Mouse (Mus musculus): Measurements from ENCODE around the gene Med25. TPM values are rescaled to one million over a fixed set of nuclear protein-coding genes. Genes with fewer than 3 reads are reported as not detected.

The Med25 gene
- polyA plus RNA-seq, 1 experiment = 21.8 TPM

DNA sequence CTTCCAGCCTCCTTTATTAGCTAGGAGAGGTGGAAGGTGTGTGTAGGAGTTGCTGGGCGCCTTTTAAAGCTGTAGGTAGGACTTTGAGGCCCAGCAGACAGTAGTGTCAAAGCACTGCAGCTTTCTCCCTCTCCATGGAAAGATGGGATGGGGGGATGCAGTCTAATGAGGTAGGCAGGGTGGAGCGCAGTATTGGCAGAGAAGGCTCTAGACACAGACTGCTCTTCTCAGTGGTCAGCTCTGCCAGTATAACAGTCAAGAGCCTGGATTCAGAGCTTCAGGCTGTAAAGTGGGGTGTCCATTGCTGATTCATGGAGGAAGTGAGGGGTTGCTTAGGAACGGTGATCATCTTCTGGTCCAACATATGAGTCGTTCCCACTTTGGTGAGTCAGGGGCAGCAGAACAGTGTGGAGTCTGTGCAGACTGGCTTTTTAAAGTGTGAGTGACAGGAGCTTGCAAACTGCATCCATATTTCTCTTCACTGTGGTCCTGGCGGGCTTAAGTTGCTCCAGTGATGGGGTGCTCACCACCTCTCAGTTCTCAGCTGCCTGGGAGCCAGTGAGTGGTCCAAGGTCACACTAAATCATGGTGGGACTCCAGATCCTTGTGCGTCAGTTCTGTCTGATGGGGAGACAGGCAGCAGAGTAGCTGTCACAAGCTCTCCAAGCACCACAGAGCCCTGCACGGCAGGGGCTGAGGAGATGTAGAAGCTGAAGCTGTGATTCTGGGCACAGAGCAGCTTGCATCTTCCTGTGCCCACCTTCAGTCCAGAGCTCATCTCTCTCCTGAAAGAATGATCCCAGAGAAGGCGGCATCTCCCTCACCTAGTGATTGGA, 41.5 kb downstream of the Med25 start:
- Histone ChIP-seq H3K27ac (replicated peaks; ENCODE audit: low read depth, low read length) (peak overlapping the region; percentile 74), H3K4me3 (ENCODE audit: insufficient read depth, low read depth, low read length) (peak overlapping the region; percentile 73), H3K4me1 (ENCODE audit: control insufficient read depth, insufficient read depth, insufficient read length, low read length) (peaks cover 8% of the 10 kb centered on the region)

GRCm38 (mm10) chr7:44850146-44850545, 42.4 kb downstream of the Med25 start:
- H3K4me3 ChIP-seq (ENCODE audit: insufficient read depth, low read depth, low read length) = peak overlapping the region; percentile 73
- H3K27ac ChIP-seq (replicated peaks; ENCODE audit: low read depth, low read length) = peak overlapping the region; percentile 95
- peaks cover 5% of the 10 kb centered on the region for H3K4me1 ChIP-seq (ENCODE audit: control insufficient read depth, insufficient read depth, insufficient read length, low read length)

GRCm38 (mm10) chr7:44849416-44850111, 42.9 kb downstream of the Med25 start:
- Histone ChIP-seq H3K27ac (replicated peaks; ENCODE audit: low read depth, low read length) (peak overlapping the region; percentile 96), H3K4me1 (ENCODE audit: control insufficient read depth, insufficient read depth, insufficient read length, low read length) (peaks cover 5% of the 10 kb centered on the region), H3K4me3 (ENCODE audit: insufficient read depth, low read depth, low read length) (peak overlapping the region; percentile 73)

- Histone ChIP-seq H3K27ac (replicated peaks; ENCODE audit: low read depth, low read length) (peak within 1 kb of the TSS; percentile 96), H3K4me3 (ENCODE audit: insufficient read depth, low read depth, low read length) (peak within 1 kb of the TSS; percentile 75), H3K4me1 (ENCODE audit: control insufficient read depth, insufficient read depth, insufficient read length, low read length) (peaks cover 5% of the 10 kb centered on the region)
These were observed 43.7 kb downstream of the Med25 start, which contains the start of the genes Akt1s1 and Tbc1d17 for GRCm38 (mm10) chr7:44848561-44849415. Gene Akt1s1, plus strand, starts transcription at chr7:44848991. Gene Tbc1d17, minus strand, starts transcription at chr7:44849079.

DNA sequence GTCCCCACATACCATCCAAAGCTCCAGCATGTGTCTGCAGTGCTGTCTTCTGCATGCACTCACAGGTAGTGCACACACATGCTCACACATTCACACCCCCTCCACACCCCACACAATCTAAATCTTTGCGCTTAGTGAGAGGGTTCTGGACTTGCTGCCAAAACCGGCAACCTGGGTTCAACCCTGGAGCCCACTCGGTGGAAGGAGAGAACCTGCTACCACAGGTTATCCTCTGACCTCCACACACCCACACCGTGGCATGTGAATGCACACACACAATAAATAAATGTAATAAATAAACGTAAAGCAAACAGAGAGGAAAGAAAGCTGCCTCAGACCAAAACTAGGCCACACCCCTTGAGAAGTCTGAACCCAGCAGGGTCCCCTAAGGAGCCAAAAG, 44.7 kb downstream of the Med25 start:
- no peak overlapping the region for H3K27ac ChIP-seq (replicated peaks; ENCODE audit: low read depth, low read length)
- peaks cover 3% of the 10 kb centered on the region; the same call in 1 of the 2 replicates for H3K4me1 ChIP-seq (ENCODE audit: control insufficient read depth, insufficient read depth, insufficient read length, low read length)
- peak overlapping the region; percentile 75 for H3K4me3 ChIP-seq (ENCODE audit: insufficient read depth, low read depth, low read length)

- H3K4me1 ChIP-seq (ENCODE audit: control insufficient read depth, insufficient read depth, insufficient read length, low read length) = peaks cover 3% of the 10 kb centered on the region; the same call in 1 of the 2 replicates
These were observed 45.7 kb downstream of the Med25 start for GRCm38 (mm10) chr7:44846804-44847203.

DNA sequence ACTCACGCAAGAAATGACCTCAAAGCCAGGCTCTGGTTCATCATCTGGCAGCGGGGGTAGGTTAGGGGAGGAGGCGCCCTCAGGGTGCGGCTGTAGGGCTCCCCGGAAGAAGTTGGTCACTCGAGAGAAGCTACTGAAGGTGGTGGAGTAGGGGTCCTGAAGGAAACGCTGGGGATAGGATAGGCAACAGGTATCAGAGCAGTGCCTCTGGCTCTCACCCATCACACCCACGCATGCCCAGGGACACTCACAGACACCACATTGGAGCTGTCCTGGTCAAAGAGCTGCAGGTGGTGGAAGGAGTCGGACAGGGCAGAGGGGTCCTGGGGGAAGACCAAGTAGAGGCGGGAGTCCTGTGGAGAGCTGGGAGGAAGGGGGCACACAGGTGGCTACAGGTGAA, 47.5 kb downstream of the Med25 start:
- Histone ChIP-seq H3K4me1 (ENCODE audit: control insufficient read depth, insufficient read depth, insufficient read length, low read length) (peaks cover 5% of the 10 kb centered on the region), H3K27ac (replicated peaks; ENCODE audit: low read depth, low read length) (no peak overlapping the region), H3K4me3 (ENCODE audit: insufficient read depth, low read depth, low read length) (no peak overlapping the region)

More at GRCm38 (mm10) chr7:44846804-44847203, 45.7 kb downstream of the Med25 start:
- H3K4me3 ChIP-seq (ENCODE audit: insufficient read depth, low read depth, low read length) = no peak overlapping the region
- H3K27ac ChIP-seq (replicated peaks; ENCODE audit: low read depth, low read length) = no peak overlapping the region

DNA sequence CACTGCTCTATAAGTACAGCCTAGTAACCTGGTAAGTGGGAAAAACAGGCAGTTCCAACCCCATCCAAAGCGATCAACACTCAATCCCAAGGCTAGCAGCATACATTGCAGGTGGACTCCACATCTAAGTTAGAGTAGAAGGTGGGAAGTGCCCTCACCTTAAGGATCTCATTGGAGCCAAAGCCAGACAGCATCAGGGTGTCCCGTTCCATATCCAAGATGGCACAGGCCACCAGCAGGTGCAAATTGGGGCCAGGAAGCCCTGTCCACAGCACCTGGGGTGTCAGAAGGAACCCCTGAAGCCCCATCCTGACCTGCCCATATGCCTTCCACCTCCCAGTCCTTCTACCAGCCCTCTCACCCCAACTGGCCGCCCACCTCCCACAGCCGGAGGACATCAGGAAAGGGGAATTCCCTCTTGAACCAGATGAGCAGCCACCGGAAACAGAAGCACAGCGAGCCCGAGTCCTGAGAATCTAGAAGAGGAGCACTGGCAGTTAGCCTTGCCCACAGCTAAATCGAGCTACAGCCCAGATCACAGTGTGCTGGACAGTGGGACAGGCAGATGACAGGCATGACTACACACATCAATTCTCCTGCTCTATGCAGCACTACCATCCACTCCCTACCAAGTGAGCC, 50.6 kb downstream of the Med25 start:
- Histone ChIP-seq H3K27ac (replicated peaks; ENCODE audit: low read depth, low read length) (no peak overlapping the region), H3K4me1 (ENCODE audit: control insufficient read depth, insufficient read depth, insufficient read length, low read length) (peaks cover 5% of the 10 kb centered on the region), H3K4me3 (ENCODE audit: insufficient read depth, low read depth, low read length) (no peak overlapping the region)

DNA sequence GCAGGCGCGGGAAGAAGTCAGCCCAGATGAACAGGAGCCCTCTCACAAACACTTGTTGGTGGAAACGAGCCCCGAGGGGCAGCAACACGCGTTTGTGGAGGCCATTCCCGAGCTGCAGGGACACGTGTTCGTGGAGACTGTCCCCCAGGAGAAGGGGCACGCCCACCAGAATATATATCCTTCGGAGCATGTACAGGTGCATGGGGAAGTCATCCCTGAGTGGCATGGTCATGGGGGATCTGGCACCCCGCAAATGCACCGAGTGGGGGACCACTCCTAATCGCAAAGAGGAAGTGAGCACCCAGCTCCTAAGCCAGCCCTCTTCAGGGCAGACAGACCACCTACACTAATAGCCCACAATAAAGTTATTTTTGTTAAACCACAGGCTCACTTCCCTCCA, 52.1 kb downstream of the Med25 start:
- Histone ChIP-seq H3K4me3 (ENCODE audit: insufficient read depth, low read depth, low read length) (no peak overlapping the region), H3K27ac (replicated peaks; ENCODE audit: low read depth, low read length) (no peak overlapping the region), H3K4me1 (ENCODE audit: control insufficient read depth, insufficient read depth, insufficient read length, low read length) (peaks cover 14% of the 10 kb centered on the region)

DNA sequence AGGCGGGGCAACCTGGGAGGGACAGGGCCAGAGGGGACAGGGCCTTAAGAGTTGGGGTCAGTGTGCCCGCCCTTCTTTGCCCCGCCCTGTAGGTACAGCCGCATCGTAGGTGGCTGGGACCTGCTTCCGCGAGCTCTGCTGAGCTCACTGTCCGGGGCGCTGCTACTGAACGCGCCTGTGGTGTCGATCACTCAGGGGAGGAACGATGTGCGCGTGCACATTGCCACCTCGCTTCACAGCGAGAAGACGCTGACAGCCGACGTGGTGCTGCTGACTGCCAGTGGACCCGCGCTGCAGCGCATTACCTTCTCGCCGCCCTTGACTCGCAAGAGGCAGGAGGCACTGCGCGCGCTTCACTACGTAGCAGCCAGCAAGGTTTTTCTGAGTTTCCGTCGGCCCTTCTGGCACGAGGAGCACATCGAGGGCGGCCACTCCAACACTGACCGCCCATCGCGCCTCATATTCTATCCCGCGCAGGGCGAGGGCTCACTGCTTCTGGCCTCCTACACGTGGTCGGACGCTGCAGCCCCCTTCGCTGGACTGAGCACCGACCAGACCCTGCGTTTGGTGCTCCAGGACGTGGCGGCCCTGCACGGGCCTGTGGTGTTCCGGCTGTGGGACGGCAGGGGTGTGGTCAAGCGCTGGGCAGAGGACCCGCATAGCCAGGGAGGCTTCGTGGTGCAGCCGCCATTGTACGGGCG, 52.9 kb downstream of the Med25 start:
- peak overlapping the region; percentile 37 for H3K4me3 ChIP-seq (ENCODE audit: insufficient read depth, low read depth, low read length)
- H3K27ac ChIP-seq (replicated peaks; ENCODE audit: low read depth, low read length) = no peak overlapping the region
- H3K4me1 ChIP-seq (ENCODE audit: control insufficient read depth, insufficient read depth, insufficient read length, low read length) = peaks cover 14% of the 10 kb centered on the region

- Histone ChIP-seq H3K4me1 (ENCODE audit: control insufficient read depth, insufficient read depth, insufficient read length, low read length) (peaks cover 14% of the 10 kb centered on the region), H3K27ac (replicated peaks; ENCODE audit: low read depth, low read length) (no peak overlapping the region), H3K4me3 (ENCODE audit: insufficient read depth, low read depth, low read length) (no peak overlapping the region)
These were observed 53.4 kb downstream of the Med25 start for GRCm38 (mm10) chr7:44839171-44839490.

DNA sequence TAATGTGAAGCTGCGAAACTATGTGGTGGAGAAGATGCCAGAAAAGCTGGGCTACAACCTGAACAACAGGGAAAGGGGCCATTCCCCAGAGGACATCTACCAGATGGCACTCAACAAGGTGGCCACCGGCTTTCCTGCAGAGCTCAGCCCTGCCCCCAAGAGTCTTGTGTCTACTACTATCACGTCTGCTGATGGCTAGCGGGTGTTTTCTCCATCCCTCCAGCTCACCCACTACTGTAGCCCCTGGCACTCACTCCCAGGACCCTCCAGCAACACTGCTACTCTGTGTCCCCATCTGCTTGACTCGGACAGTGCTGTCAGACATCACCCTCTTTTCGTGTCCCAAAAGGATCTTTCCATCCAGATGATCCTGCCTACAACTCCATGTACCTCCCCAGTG, 54.4 kb downstream of the Med25 start:
- Histone ChIP-seq H3K4me3 (ENCODE audit: insufficient read depth, low read depth, low read length) (no peak overlapping the region), H3K27ac (replicated peaks; ENCODE audit: low read depth, low read length) (no peak overlapping the region), H3K4me1 (ENCODE audit: control insufficient read depth, insufficient read depth, insufficient read length, low read length) (peaks cover 14% of the 10 kb centered on the region)

DNA sequence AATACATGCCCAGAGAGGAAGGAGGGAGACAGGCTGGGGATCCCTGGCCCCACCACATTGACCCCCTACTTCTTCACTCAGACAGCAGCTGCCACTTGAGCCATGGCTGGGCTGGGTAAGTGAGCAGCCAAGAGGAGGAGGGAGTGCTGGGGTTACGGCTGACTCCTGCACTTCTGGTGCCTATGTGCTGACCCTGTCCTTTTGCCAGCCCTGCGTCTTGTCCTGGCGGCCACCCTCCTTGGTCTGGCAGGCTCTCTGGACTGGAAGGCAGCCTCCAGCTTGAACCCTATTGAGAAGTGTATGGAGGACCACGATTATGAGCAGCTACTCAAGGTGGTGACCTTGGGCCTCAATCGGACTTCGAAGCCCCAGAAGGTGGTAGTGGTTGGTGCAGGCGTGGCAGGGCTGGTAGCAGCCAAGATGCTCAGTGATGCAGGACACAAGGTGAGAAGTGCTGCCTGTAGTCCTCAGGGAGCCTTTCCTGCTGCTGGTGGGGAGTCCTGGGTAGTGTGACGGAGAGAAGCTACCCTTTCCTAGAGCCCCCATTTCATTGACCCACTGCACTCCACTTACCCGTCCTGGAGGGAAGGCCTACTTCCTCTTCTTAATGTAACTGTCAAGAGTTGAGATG, 56.0 kb downstream of the Med25 start:
- Histone ChIP-seq H3K4me3 (ENCODE audit: insufficient read depth, low read depth, low read length) (no peak overlapping the region), H3K4me1 (ENCODE audit: control insufficient read depth, insufficient read depth, insufficient read length, low read length) (peaks cover 14% of the 10 kb centered on the region), H3K27ac (replicated peaks; ENCODE audit: low read depth, low read length) (peak overlapping the region; percentile 15; the same call in 1 of the 2 replicates)

- peaks cover 14% of the 10 kb centered on the region for H3K4me1 ChIP-seq (ENCODE audit: control insufficient read depth, insufficient read depth, insufficient read length, low read length)
- no peak overlapping the region for H3K4me3 ChIP-seq (ENCODE audit: insufficient read depth, low read depth, low read length)
- H3K27ac ChIP-seq (replicated peaks; ENCODE audit: low read depth, low read length) = peak overlapping the region; percentile 15; the same call in 1 of the 2 replicates
These were observed 56.5 kb downstream of the Med25 start for GRCm38 (mm10) chr7:44836016-44836404.

Measured in brown adipose tissue, adult 24 weeks (tissue).